Mouse (Mus musculus) lung, postnatal 0 days (tissue): ENCODE data around the gene Majin. TPM values are rescaled to one million over a fixed set of nuclear protein-coding genes. Genes with fewer than 3 reads are reported as not detected.

Experiments
- ATAC-seq: fragments of 200-750 bp; cut with Nextera tagmentation; 2 replicates; pipeline ENCODE4 v1.8.0; 2017; ENCODE audit warnings: moderate library complexity
- DNase-seq: peaks from one replicate; pipeline ENCODE4 v3.0.0-alpha.2; 2016; ENCODE audit warnings: low spot score
- H3K27ac ChIP-seq: fragments of 300-500 bp; sonication (generic); 2 replicates; pipeline ENCODE4 v1.5.1; 2014; ENCODE audit warnings: antibody characterized with exemption, mild to moderate bottlenecking, low read length, mixed read lengths
- H3K27me3 ChIP-seq: fragments of 300-500 bp; sonication (generic); replicated peaks from 2 replicates; pipeline ENCODE4 v1.6.1; 2014; ENCODE audit warnings: low read length, mixed read lengths; ENCODE audit not compliant: insufficient read depth
- H3K36me3 ChIP-seq: fragments of 300-500 bp; sonication (generic); 2 replicates; pipeline ENCODE4 v1.6.1; 2014; ENCODE audit warnings: low read length, mixed read lengths; ENCODE audit not compliant: insufficient read depth
- H3K4me1 ChIP-seq: fragments of 300-500 bp; sonication (generic); 2 replicates; pipeline ENCODE4 v1.6.1; 2014; ENCODE audit warnings: antibody characterized with exemption, low read depth, low read length, mixed read lengths; ENCODE audit not compliant: insufficient read depth
- H3K4me2 ChIP-seq: fragments of 300-500 bp; sonication (generic); replicated peaks from 2 replicates; pipeline ENCODE4 v1.6.1; 2014; ENCODE audit warnings: low read depth, mild to moderate bottlenecking, low read length, moderate library complexity, mixed read lengths
- H3K4me3 ChIP-seq: fragments of 300-500 bp; sonication (generic); 2 replicates; pipeline ENCODE4 v1.5.1; 2014; ENCODE audit warnings: low read depth, low read length
- H3K9ac ChIP-seq: fragments of 300-500 bp; sonication (generic); replicated peaks from 2 replicates; pipeline ENCODE4 v1.6.1; 2014; ENCODE audit warnings: low read depth, mild to moderate bottlenecking
- H3K9me3 ChIP-seq: fragments of 300-500 bp; sonication (generic); 2 replicates; pipeline ENCODE4 v1.6.1; 2016; ENCODE audit warnings: low read length, mixed read lengths
- CTCF ChIP-seq: IDR thresholded peaks from 2 replicates; pipeline ENCODE4 v1.5.1; 2016; ENCODE audit warnings: antibody characterized with exemption, mild to moderate bottlenecking
- EP300 ChIP-seq: IDR thresholded peaks from 2 replicates; pipeline ENCODE4 v1.6.1; 2016; ENCODE audit warnings: antibody characterized with exemption, mild to moderate bottlenecking, control low read depth
- WGBS: fragments of 180-500 bp; shearing (Covaris S2); extraction: QIAGEN DNeasy Blood & Tissue Kit; methylation state at CpG from one replicate; pipeline ENCODE4 v1.1.7; 2014; 5-methylcytosine and 5-hydroxymethylcytosine counted together
- polyA plus RNA-seq: library from polyadenylated mRNA; unstranded; fragments of >200 nt; fragmentation: Nextera tagmentation; extraction: Ambion mirVana; gene quantifications from 2 replicates; pipeline ENCODE4 v1.2.1, GENCODE M21; 2015

The Majin gene
- polyA plus RNA-seq, 1 experiment from 2014 or later = 0.10 TPM

- TF ChIP-seq CTCF (no peak), EP300 (no peak)
- Histone ChIP-seq H3K9me3 (no peaks in the 10 kb centered on the region), H3K27me3 (no peaks in the 10 kb centered on the region), H3K4me3 (no peak overlapping the region), H3K27ac (no peak overlapping the region), H3K4me2 (no peak overlapping the region), H3K9ac (no peak overlapping the region), H3K36me3 (peaks cover 62% of the 10 kb centered on the region), H3K4me1 (no peaks in the 10 kb centered on the region)
- 76% methylated on average over 4 of the region's 4 CpGs for WGBS
- no peak for DNase-seq
- ATAC-seq = no peak
Observed at GRCm38 (mm10) chr19:6253021-6253420, 68.8 kb downstream of the Majin start.

- no peaks in the 10 kb centered on the region for H3K27me3 ChIP-seq
- no peaks in the 10 kb centered on the region for H3K4me1 ChIP-seq
- no peak overlapping the region for H3K4me3 ChIP-seq
- WGBS = 60% methylated on average over 2 of the region's 2 CpGs
- ATAC-seq = no peak
- no peak overlapping the region for H3K9ac ChIP-seq
- H3K27ac ChIP-seq = no peak overlapping the region
- no peak for DNase-seq
- no peaks in the 10 kb centered on the region for H3K9me3 ChIP-seq
- TF ChIP-seq CTCF = peak; percentile 55
- no peak for TF ChIP-seq EP300
- peaks cover 39% of the 10 kb centered on the region for H3K36me3 ChIP-seq
- H3K4me2 ChIP-seq = no peak overlapping the region
Observed at GRCm38 (mm10) chr19:6260428-6260827, 76.2 kb downstream of the Majin start.

GRCm38 (mm10) chr19:6260946-6261345 is 76.8 kb downstream of the Majin start:
- WGBS = 82% methylated on average over 4 of the region's 4 CpGs
- no peak overlapping the region for H3K4me3 ChIP-seq
- H3K27me3 ChIP-seq = no peaks in the 10 kb centered on the region
- no peaks in the 10 kb centered on the region for H3K9me3 ChIP-seq
- ATAC-seq = no peak
- H3K4me1 ChIP-seq = no peaks in the 10 kb centered on the region
- TF ChIP-seq EP300 (no peak), CTCF (peak; percentile 49)
- H3K27ac ChIP-seq = no peak overlapping the region
- H3K9ac ChIP-seq = no peak overlapping the region
- H3K36me3 ChIP-seq = peaks cover 36% of the 10 kb centered on the region
- no peak overlapping the region for H3K4me2 ChIP-seq
- no peak for DNase-seq

GRCm38 (mm10) chr19:6261379-6261778 is 77.2 kb downstream of the Majin start:
- Histone ChIP-seq H3K27me3 (no peaks in the 10 kb centered on the region), H3K4me1 (no peaks in the 10 kb centered on the region), H3K9ac (no peak overlapping the region), H3K27ac (no peak overlapping the region), H3K4me3 (no peak overlapping the region), H3K4me2 (no peak overlapping the region), H3K36me3 (peaks cover 32% of the 10 kb centered on the region), H3K9me3 (no peaks in the 10 kb centered on the region)
- WGBS = 93% methylated on average over 14 of the region's 14 CpGs
- TF ChIP-seq CTCF = no peak
- no peak for TF ChIP-seq EP300
- no peak for DNase-seq
- ATAC-seq = no peak

- no peaks in the 10 kb centered on the region for H3K27me3 ChIP-seq
- H3K4me3 ChIP-seq = no peak overlapping the region
- H3K4me1 ChIP-seq = no peaks in the 10 kb centered on the region; the same call in 1 of the 2 replicates
- DNase-seq (peak; percentile 81), ATAC-seq (0 out of 2 replicates have a peak, but pooled peaks have one; percentile 14)
- H3K4me2 ChIP-seq = no peak overlapping the region
- H3K9ac ChIP-seq = no peak overlapping the region
- no peaks in the 10 kb centered on the region for H3K9me3 ChIP-seq
- TF ChIP-seq EP300 (no peak), CTCF (peak; percentile 99)
- 55% methylated on average over 7 of the region's 7 CpGs for WGBS
- no peak overlapping the region for H3K27ac ChIP-seq
- peaks cover 25% of the 10 kb centered on the region for H3K36me3 ChIP-seq
Observed at GRCm38 (mm10) chr19:6262222-6262621, 78.0 kb downstream of the Majin start.

GRCm38 (mm10) chr19:6262839-6263433 is 78.7 kb downstream of the Majin start:
- H3K27ac ChIP-seq = no peak overlapping the region

More at GRCm38 (mm10) chr19:6262839-6263433, 78.7 kb downstream of the Majin start:
- 69% methylated on average over 8 of the region's 8 CpGs for WGBS
- H3K9me3 ChIP-seq = no peaks in the 10 kb centered on the region
- no peak overlapping the region for H3K4me3 ChIP-seq
- no peaks in the 10 kb centered on the region for H3K27me3 ChIP-seq
- H3K9ac ChIP-seq = no peak overlapping the region
- no peak for DNase-seq
- peaks cover 18% of the 10 kb centered on the region for H3K36me3 ChIP-seq
- no peak overlapping the region for H3K4me2 ChIP-seq
- ATAC-seq = no peak
- no peak for TF ChIP-seq EP300
- no peak for TF ChIP-seq CTCF
- no peaks in the 10 kb centered on the region; the same call in 1 of the 2 replicates for H3K4me1 ChIP-seq
